Mouse (Mus musculus) lung, postnatal 25 days (tissue): ENCODE data around the gene Slc45a1.
A peak's percentile ranks its signal among the peaks of the same experiment; 100 is the strongest.

ENCODE experiments used
- DNase-seq: peaks from one replicate; pipeline ENCODE4 v3.0.0; 2022; ENCODE audit warnings: low spot score

Slc45a1 gene

DNA sequence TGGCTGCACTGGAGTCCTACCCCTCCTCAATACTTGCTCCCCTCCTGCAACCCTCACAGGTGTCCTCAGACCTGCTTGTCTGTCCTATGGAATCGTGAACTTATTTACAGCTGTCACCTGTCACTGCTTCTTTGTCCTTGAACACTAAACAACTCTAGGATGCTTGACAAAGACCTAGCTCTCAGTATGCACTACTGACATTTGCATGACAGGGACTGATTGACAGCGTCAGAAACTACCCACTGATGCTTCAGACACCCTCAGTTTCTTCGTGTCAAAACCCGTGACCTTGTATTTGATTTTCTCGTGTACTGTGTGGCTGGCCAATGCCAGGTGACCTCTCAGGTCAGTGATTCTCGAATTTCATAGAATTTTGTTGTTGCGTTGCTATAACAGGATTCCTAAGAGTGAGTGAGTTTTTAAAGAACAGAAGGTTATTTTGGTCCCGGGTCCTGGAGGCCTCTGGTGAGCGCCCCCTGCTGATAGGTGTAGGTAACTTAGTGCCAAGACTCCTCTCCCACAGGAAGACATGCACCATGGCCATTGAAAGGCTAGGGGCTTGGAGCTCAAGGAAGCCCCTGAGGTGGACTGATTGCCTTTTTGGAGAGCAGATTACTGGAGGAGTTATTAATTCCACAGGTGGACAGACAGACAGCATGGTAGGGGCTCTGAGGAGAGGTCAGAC, 8.1 kb upstream of the Slc45a1 start:
- DNase-seq: peak; percentile 16

DNA sequence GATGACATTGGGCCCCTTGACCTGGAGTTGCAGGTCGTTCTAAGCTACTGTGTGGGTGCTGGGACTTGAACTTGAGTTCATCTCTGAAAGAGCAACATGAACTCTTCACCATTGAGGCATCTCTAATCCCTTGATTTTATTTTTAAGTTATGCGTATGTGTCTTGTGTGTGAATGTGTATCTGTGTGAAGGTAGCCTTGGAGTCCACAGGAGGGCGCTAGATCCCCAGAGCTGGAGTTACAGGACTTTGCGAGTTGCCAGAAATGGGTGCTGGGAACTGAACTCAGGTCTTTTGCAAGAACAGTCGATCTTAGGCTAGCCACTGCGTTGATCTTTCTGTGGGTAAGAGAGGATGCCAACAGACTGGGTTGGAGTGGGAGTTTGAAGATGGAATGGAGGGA, 4.5 kb upstream of the Slc45a1 start:
- DNase-seq: peak; percentile 16

DNA sequence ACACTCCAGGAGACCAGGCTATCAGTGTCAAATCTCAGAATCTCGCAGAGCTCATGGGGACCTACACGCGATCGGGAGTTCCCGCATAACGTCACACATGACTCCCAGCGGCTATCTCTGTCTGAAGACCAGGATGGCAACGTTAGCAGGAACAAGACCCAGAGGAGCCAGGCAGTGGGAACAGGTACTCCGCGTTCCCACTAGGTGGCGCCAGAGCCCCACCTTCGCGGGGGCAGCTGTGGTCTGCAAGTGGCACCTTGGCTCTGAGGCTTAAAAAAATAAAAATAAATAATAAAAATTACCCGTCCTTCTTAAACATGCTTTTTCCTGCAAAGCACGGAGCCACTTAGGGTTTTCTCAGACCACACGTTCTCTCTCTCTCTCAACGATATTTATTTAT, 4.0 kb upstream of the Slc45a1 start:
- DNase-seq: peak; percentile 84

DNA sequence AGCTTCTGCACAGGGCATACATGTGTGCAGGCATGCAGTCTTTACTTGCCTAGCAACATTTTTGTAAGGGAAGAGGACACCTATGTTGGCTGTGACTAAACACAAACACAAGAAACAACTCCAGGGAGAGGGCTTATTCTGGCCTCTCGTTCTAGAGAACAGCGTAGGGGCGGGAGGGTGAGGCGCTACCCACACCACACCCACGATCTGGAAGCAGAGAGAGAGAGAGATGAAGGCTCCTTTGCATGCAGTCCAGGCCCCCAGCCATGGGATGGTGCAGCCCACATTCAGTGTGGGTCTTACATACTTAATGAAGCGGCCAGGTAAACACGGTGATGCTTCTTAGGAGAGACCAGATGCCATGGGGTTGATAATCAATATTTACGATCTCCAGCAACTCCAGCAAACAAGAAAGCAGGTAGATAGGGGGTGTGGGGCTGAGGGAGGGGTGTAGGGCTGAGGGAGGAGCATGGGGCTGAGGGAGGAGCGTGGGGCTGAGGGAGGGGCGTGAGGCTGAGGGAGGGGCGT, 1.2 kb upstream of the Slc45a1 start:
- no peak for DNase-seq

DNA sequence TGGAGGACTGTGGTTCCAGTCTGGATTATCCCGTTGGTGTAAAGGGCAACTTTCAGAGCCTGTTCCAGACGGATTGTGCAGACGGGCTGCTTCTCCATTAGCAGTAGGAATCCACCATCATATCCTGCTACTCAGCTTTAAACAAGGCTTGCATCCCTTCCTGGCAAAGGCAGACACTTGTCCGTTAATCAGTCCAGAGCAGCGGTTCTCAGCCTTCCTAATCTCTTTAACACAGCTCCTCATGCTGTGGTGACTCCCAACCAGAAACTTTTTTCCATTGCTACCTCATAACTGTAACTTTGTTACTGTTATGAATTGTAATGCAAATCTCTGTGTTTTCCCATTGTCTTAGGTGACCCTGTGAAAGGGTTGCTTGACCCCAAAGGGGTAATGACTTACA, 2.6 kb downstream of the Slc45a1 start:
- DNase-seq: no peak

DNA sequence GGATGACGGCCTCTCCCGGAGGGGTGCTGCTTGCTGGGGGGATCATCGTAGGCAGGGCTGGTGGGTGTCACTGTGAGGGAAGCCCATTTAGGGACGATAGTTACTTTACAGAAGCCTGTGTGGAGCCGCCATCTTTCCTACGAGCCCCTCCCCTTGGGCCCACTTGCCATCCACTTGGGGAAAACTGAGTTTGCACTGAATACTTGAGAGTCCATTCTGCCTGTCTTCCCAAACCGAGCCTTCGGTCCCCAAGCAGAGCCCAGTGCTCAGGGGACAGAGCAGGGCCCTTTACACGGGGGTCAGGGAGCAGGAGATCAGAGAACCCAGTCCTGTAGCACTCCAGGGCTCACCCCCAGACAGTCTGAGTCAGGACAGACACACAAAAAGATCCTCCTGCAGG, 7.7 kb downstream of the Slc45a1 start:
- DNase-seq: no peak

DNA sequence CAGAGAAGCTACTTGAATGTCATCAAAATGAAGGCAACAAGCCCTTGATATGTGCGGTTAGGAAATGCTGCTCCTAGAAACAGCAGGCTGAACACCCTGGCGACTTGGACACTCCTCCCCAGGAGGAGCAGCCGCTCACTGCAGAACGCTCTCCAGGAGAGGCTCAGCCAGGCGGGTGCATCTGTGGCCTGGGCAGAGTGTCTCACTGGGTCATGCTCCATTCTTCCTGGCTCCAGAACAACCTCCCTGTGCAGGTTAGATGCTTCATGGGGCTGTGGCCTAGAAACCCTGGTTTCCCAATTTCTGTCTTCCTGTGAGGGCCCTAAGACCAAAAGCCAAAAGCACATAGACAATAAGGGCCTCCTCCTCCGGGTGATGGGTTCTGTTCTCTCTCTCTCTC, 15.3 kb downstream of the Slc45a1 start:
- no peak for DNase-seq

DNA sequence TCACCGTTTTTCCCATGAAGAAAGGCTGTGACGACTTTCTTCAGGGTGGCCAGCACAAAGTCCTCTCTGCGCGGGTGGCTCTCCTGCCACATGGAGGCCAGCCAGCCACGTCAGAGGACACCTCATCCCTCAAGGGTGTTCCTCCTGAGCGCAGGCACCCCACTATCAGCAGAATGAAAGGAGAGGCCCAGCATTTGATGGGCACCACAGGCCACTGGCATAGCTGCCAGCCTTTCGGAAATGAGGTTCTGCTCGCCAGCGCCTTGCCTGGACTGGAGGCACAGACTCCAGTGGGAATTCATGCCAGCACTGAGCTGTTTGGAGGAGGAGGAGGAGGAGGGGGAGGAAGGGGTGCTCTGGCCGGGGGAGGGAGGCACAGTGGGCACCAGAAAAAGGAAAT, 16.4 kb downstream of the Slc45a1 start:
- no peak for DNase-seq

DNA sequence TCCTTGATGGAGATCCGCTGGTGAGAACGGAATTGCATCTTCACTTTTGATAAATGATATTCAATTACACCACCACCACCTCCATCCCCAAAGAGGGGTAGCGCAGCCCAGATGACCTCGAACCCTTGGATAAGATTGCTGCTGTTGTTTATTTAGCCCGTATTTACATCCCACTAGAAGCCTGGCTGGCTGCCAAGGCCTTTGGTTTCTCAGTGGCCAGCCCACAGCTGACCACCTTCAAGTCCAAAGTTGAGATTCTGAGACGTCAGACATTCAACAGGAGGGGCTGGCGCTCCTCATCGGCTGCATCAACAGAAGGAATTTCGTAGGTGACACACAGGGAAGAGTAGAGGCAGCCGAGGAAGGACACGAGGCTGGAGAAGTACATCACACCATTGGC, 22.7 kb downstream of the Slc45a1 start:
- no peak for DNase-seq

DNA sequence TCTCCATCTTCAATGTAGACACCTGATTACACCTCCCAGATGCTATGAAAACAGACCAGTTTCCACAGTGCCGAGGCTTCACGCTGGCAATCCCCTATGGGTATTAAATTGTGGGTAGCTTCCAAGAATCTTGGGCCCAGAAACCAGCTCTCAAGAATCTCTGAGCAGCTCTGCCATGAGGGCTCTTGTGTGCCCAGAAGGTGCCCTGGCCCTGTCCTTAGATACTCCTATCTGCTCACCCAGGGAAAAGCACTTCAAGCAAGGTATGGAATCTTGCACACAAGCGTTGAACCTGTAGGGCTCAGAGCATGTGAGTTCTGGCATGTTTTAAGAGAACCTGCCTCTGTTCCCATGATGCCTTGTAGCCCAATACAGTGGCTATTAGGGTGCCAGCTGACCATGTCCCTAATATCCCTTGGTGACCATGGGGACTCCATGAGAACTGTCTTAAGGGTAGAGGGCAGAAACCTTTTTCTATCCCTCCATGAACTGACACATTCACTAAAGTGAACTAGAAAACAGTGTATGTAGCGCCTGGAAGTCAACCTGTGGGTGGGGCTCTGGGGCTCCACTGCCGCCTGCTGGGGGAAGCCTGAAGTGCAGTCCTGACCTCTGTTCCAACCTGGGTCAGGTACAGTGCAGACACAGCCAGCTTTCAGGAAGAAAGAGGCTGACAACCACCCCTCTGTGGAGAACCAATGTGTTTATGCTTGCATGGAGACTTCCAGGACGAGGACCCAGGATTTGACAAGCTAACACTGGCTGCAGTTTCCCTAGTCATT, 25.8 kb downstream of the Slc45a1 start:
- DNase-seq: peak; percentile 68

DNA sequence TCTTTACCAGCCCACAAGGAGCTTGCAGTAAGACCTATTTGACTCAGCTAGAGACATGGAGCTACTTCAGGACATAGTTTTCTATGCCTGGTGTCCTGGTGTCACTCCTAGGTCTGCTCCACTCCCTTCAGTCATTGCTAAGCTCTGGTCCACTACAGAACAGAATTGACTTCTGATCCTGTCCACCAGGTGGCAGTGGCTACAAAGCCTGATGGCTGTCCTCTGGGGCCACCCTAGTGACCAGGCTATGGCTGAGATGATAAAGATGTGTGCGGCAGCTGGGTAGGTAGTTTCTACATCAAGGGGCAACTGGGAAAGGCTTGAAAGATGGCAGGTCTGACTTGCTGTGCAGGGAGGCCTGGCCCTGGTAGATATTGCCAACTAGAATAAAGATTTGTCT, 26.5 kb downstream of the Slc45a1 start:
- peak; percentile 80 for DNase-seq

DNA sequence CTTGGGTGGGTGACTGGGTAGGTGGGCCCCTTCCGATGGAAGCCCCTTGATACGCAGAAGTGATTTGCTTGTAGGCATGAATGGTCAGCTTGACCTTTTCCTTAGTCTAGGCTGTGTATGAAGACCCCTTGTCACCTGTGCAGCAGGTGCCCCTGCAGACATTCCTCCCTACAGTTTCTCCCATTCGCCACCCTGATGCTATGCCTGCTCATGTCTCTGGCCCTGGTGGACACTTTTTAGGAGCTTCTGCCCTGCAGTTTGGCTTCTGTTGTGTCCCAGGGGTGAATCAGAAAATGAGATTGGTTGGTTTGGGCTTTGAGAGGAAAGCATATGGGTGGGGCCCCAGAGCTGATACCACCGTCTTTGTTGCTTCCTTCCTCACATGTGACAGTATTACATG, 27.0 kb downstream of the Slc45a1 start:
- no peak for DNase-seq

DNA sequence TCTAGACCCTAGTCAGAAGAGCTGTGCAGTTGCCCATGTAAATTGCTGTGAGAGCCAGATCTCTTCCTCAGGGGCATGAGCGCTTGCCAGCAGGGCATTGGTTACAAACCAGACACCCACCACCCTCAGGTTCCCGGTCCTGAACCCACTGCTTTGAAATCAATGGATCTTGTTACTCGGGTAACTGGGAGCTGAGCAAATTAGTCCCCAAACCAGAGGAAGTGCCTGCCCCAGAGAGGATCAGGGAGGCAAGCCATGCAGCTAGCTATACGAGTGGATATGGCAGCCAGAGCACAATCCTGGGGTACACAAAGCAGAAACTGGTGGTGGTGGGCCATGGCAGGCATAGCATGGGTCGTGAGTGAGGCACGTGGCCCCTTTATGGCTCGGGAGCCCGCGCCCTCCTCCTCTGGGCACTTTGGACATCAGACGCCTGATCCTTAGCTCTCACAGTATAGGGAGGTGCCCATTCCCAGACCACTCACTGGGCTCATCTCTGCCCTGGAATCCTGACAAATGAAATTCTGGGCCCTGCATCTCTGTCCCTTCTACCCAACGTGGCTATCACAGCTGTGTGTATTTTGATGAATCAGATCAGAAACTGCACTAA, 27.7 kb downstream of the Slc45a1 start:
- no peak for DNase-seq

DNA sequence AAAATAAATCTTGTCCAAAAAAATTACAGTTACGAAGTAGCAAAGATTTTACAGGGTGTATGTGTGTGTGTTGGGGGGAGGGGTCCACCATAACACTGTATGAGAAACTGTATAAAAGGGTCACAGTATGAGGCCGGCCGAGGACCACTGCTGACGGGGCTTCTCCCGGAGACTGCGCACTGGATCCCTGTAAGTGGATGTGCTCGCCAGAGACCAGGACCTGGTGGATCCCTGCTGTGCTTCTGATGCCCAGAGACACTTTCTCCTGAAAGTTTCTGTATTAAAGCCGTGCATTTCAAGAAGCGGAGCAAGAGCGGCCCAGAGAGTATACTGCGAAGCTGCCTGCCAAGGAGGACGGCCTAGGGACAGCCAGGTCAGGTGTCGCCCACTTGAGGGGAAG, 29.3 kb downstream of the Slc45a1 start:
- DNase-seq: no peak

DNA sequence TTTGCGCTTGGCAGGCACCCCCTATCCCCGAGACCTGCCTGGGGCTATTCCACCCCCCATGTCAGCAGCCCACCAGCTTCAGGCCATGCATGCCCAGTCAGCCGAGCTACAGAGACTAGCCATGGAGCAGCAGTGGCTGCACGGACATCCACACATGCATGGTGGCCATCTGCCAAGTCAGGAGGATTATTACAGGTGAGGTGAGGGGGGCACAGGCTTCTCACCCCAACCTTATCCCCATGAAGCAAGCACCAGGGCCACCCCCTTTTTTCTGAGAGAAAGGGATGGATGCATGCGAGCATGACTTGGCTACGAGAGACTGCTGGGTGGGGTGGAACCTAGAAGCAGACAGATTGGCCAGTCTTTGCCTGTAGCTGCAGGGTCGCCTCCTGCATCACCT, 33.0 kb downstream of the Slc45a1 start:
- no peak for DNase-seq

DNA sequence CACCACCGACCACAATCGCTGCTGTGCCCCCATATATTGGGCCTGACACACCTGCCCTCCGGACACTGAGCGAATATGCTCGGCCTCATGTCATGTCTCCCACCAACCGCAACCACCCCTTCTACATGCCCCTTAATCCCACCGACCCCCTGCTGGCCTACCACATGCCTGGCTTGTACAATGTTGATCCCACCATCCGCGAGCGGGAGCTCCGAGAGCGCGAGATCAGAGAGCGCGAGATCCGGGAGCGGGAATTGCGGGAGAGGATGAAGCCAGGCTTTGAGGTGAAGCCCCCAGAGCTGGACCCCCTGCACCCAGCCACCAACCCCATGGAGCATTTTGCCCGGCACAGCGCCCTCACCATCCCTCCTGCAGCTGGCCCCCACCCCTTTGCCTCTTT, 35.1 kb downstream of the Slc45a1 start:
- no peak for DNase-seq

DNA sequence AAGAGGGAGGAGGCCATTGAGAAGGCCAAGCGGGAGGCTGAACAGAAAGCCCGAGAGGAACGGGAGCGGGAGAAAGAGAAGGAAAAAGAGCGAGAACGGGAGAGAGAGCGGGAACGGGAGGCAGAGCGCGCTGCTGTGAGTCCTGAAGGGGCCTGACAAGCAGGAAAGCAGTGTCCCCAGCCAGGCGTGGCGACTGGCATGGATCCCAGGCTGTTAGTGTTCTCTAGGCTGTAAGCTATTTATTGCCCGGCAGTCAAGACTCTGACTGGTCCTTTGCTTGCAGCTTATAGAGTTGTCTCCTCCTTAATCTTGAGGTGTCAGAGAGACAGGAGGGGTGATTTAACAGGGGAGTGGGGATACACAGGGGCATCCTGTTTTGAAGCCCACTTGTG, 35.9 kb downstream of the Slc45a1 start:
- DNase-seq: peak; percentile 30

DNA sequence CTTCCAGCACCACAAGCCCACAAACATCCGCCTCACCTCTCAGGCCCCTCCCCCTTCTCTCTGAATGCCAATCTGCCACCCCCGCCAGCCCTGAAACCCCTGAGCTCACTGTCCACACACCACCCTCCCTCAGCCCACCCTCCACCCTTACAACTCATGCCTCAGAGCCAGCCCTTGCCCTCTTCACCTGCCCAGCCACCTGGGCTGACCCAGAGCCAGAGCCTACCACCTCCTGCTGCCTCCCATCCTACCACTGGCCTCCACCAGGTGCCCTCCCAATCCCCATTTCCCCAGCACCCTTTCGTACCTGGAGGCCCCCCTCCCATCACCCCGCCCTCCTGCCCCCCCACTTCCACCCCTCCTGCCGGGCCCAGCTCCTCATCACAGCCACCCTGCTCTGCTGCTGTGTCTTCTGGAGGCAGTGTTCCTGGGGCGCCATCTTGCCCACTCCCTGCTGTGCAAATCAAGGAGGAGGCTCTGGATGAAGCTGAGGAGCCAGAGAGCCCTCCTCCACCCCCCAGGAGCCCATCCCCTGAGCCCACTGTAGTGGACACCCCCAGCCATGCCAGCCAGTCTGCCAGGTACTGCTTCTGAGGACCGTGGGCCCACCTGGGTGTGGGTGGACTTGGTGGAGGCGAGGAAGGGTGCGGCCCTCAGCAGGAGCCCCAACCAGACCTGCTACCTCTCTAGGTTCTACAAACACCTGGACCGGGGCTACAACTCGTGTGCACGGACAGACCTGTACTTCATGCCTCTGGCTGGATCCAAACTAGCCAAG, 36.5 kb downstream of the Slc45a1 start:
- DNase-seq: no peak

DNA sequence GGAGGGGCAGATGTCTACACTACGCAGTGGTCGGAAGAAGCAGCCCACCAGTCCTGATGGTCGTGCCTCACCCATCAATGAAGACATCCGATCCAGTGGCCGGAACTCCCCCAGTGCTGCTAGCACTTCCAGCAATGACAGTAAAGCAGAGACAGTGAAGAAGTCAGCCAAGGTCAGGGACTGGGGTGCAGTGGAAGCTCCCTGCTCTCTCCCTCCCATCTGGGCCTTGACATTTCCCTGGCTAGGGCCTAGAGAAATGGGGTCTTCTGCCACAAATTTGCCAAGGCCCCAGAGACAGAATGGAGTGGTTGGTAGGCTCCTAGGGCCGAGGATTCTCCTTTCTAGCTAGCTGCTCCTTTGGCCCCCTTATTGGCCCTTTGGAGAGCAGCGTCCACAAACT, 38.3 kb downstream of the Slc45a1 start:
- DNase-seq: no peak

DNA sequence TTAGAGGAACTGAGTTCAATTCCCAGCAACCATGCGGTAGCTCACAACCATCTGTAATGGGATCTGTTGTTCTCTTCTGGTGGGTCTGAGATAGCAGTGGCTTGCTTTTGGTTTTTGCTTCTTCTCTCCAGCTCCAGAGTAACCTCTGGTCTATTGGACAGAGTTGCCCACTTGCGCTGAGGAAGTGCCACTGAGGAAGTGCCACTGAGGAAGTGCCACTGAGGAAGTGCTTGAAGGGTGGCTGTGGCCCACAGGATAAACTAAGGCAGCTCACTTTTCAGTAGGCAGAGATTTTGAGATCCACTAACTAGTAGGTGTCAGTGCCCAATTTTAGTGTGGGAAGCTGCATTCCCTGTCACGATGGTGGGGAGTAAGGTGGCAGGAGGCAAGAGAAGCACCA, 43.3 kb downstream of the Slc45a1 start:
- DNase-seq: no peak

DNA sequence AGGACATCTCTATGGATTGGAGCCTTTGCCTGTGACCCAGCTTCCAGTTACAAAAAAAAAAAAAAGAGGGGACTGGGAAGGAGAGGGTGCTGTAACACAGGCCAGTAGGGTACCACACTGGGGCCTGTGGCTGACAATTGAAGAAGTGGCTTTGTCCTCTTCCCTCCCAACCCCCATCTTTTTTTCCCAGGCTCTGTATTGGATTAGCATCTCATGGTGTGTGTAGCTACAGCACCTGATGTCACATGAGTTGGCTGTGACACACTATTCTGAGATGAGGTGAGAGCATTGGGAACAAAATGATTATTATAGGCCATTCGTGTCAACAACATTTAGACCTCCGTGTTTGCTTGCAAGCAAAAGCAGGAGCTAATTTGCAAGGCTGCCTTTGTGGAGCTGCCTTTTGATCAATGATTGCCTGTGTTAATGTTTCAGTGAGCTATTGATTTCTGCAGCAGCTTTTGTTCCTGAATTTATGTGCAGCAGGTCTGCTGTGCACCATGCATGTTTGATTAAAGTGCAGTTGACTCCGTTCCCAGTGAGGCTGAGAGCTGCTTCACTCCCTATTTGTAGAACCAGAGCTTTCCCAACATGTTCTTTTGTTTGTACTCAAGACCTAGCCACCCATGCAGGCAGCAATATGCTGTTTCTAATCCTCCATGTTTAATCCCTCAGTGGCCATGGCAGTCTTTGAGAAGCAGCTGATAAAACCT, 45.4 kb downstream of the Slc45a1 start:
- DNase-seq: no peak

DNA sequence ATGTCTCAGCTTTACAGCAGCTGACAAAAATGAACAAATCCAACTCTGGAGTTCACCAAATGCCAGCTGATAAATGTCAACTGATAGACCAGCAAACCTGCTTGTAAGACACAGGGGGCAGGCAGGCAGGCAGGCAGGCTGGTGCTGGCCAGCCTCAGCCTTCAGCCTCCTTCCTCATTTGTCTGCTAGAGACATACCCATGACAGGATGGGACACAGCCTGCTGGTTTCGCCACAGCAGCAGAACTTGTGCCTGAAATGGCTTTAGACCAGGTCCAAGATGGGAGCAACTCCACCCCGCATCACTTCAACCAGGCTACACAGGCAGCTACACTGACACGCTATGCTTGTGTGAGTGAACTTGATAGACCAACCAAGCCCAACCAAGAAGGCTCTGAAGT, 46.2 kb downstream of the Slc45a1 start:
- no peak for DNase-seq
